Mouse (Mus musculus) A20 (cell line): ENCODE results near the gene Gm973.

Experiments
- DNase-seq: peaks from one replicate; pipeline ENCODE4 v3.0.0-alpha.2; 2011; ENCODE audit warnings: low read depth, low spot score

The Gm973 gene

DNA sequence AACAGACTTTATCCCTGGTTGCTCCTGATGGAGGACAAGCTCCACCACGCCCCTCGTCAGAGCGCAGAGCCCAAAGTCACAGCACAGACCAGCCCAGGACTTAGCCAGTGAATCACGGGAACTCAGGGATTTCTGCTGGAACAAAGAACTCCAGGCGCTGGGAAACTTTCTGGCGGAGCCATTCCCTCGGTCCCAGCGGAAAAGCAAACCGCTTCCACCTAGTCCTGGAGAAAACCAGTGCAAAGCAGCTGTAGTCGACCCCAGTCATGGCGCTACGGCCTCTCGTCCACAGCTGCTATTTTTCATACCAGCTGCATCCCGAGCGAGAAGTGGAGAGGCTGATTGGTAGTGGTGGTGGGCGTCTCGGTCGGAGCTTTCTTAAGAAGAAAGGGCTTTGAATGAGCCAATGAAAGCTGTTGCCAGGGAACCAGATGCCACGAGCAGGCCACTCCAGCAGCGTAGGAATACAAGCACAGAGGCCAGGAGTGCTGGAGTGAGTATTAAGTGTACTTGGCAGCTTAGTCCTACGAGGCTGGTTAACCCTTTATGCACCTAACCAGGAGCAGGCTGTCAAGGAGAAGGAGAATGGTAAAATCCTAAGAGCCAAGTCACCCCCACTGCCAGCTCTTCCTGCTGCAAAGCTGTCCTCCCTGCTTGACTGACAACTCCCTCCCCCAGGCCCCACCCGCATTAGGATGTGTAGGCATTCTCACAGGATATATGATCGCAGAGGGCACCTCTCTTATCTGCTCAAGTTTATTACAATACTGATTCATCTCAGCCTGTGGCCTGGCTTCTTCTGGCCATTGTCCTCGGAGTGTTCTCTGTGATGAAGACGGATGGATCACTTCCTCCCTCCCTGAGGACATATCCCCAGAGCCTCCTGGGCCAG lies at the start of gene Gm973:
Gene Gm973, plus strand, starts transcription at position 239 of the 892 bp plus-strand sequence.
- DNase-seq = no peak

DNA sequence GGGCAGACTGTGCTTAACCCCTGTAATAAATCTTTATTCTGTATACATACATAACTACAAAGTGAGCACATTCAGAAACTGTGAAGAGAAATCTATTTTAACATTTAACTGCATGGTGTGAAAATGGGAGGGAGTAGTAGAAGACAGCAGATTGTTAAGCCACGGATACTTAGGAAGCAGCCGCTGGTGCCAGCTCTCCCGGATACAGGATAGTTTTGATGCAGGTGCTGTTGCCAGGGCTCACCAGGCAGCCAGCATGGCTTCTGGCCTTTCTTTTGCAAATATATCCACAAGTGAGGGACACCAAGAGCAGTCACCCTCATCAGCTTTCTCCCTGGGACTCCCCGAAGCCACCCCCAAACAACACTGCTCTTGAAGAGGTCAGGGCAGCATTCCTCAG lies 46.9 kb upstream of the Gm973 start:
- no peak for DNase-seq

DNA sequence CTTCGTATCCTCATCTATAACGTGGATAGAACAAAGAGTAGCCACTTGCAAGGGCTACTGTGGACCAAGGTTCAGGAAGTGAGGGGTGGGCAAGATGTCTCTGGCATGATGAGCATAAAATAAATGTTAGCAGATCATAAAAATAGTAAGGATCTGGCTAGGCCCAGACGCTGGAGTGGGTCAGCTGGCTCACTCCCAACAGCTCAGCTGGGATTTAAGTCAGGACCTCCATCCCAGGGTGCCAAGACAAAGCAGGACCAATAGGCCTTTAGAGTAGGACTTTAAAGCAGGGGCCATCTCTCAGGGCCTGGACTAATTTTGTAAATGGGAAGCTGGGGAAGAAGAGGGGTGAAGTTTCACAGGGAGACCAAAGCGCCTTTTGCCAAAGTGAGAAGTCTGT lies 45.3 kb upstream of the Gm973 start:
- no peak for DNase-seq

DNA sequence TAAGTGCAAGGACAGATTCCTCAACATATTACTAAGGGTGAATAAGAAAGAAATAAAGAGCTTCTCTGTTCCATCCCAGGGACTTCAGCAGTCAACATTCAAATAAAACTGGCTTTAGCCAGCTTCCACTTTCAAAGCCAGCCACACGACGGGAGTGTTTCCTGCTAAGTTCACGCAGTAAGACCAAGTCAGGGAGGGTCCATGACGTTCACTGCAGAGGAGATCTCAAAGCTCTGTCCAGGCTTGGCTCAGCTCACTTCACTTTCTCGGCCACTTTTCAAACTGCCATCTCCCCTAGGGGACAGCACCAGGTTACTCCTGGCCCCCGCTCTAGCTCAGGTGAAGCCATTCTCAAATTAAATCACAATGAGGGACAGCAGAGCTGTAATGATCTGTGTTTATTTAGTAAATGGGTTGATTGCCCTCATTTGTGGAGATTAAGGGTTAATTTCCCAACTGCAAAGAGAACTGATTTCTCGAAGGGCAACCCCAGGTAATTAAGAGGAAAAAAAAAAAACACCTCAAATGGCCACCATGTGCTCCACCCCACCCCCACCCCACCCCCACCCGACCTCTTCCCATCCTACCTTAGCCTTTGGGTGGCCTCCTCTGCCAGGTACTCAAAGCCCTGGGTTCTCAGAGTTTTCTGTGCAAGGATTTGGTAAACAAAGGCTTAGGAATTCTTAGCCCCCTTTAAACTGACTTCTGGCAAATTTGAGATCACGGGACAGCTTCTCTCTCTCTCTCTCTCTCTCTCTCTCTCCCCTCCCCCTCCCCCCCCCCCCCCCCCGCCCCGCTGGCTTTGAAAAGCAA lies 43.5 kb upstream of the Gm973 start:
- no peak for DNase-seq

DNA sequence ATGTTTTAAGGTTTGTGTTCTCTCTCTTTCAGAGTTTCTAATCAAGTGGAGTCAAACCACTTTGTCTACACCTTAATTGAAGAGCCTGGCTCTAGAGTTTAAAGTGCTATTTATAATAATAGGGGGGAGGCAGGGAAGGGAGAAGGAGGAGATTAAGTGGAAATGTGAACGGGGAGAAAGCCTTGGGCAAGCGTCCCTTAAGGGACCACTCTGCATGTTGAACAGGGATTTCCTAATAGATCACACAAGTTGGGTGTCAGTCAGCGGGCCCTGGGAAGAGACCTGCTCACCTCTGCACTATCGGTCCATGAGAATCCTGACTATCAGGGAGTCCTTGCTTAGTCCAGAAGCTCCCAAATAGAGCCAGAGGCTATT lies 42.9 kb upstream of the Gm973 start:
- no peak for DNase-seq

DNA sequence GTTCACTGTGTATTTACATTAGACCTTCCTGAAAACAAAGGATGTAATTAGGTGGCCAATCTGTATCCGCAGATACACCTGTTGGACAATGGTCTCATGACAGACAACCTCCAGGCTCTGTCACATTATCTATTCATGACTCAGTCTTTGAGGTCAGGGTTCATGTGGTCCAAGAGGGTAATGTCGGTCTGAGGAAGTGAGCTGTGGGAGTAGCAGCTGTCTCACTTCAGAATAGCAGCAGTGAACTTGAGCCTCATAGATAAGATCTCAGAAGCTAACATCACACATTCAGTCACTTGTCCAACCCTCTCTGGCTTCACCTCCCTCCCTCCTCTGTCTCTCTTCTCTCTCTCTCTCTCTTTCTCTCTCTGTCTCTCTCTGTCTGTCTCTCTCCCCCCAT lies 40.4 kb upstream of the Gm973 start:
- peak; percentile 48 for DNase-seq

DNA sequence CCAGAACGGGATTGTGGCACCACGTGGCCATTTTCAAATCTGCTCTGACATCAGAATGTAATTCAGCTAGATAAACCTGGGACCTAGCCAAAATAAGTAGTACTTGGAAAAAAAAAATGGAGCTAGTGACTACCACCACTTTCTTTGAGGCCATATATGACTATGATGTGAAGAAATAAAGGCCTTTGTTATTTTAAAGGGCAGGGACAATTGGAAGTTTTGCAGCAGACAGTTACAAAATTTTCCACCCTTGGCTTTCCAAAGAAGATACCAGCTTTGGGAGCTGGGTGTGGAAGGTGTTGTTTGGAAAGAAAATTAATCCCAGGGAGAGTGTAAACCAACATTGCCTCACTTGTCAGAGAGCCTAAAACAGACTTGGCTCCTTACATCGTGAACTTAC lies 37.2 kb upstream of the Gm973 start:
- DNase-seq = no peak

DNA sequence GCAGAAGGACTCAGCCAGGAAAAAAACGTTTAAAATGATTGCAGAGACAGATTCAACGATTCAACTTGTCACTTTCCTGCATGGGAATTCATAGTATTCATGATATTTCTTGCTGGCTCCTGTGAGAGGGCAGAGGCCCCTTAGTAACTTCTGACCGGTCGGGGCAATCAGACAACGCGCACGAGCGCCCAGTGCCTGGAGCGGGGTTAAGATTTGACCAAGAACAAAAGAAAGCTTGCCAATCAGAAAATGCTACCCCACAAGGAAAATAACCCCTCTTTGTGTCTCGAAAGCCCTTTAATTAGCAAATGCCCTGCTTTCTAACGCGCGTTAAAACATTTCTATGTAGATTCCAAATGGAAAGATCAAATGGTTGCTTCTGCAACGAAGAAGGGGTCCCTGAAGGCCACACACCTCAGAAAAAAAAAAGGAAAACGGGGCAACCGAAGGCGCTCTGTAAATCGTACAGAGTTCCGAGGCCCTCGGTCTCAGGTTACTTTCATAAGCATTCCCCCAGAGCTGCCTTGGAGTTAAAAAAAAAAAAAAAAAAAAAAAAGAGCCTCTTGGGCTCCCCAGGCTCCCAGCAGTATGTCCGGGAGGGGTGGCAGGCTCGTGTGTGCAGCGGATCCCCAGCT lies 35.1 kb upstream of the Gm973 start:
- no peak for DNase-seq

DNA sequence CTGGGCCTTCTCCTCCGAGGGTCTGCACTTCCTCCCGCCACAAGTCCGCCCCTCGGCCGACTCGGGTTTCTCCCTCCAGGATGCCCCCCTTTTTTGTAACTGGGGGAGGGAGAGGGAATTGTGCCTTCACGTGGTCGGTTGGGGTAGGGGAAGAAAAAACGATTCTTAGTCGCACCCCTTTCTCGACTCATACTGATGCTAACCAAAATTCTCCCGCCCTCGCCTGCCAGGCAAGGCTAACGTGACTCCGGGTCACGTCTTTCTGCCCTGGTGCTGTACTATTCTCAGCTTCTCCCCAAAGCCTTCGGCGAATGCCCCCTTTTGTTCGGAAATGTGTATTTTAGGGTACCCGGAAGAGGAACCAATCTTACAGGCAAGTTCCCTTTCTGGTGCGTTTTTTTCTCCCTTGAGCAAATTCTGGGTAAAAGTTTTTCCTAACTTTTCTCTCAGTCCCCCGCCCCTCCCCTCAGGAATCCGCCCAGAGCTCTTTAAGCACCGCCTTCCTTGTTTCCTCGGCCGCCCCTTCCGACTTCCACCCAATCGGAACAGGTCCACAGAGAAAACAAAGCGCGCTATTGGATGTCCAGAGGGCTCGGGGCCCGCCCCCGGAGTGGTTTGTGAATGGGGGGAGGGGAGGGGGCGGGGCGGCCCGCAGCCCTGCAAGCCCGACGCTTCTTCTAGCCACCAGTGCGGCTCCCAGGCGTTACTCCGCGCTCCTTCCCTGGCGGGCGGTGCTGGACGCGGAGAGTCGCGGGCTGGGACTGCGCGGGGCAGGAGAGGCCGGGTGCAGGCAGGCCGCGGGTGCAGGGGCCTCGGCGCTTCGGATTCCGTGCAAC lies 34.4 kb upstream of the Gm973 start:
- DNase-seq = peak; percentile 96

DNA sequence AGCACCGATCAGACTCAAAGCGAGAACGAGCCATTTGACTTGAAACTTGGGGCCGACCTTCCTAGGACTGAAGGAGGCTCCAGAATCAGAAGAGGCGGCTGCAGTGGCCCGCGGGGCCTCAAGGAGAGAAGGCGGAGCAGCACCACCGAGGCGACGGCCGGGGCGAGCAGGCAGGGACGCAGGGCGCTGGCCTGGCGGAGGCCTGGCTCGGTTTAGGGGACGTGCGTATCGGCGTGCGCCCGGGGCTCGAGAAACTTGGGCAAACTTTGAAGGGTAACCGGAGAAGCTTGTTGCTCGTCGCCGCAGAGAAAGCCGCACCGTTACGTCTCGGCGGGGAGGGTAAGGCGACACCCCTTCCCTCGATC lies 33.8 kb upstream of the Gm973 start, which contains the start of gene Fzd7:
Gene Fzd7, plus strand, starts transcription at position 94 of the 365 bp plus-strand sequence.
- no peak for DNase-seq

DNA sequence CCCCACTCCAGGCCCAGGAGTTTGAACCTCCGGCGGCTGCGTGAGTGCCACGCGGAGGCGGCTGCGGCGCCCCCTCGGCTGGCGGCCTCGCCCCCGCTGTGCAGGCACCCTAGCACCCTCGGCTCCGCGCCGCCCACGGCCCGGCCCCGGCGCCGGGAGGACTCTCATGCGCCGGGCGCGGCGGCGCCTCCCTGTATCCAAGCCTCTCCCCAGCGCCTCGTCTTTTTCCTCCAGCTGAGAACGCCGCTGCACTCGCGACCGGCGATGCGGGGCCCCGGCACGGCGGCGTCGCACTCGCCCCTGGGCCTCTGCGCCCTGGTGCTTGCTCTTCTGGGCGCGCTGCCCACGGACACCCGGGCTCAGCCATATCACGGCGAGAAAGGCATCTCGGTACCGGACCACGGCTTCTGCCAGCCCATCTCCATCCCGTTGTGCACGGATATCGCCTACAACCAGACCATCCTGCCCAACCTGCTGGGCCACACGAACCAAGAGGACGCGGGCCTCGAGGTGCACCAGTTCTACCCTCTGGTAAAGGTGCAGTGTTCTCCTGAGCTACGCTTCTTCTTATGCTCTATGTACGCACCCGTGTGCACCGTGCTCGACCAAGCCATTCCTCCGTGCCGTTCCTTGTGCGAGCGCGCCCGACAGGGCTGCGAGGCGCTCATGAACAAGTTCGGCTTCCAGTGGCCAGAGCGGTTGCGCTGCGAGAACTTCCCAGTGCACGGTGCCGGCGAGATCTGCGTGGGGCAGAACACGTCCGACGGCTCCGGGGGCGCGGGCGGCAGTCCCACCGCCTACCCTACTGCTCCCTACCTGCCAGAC lies 33.2 kb upstream of the Gm973 start:
- DNase-seq = no peak

DNA sequence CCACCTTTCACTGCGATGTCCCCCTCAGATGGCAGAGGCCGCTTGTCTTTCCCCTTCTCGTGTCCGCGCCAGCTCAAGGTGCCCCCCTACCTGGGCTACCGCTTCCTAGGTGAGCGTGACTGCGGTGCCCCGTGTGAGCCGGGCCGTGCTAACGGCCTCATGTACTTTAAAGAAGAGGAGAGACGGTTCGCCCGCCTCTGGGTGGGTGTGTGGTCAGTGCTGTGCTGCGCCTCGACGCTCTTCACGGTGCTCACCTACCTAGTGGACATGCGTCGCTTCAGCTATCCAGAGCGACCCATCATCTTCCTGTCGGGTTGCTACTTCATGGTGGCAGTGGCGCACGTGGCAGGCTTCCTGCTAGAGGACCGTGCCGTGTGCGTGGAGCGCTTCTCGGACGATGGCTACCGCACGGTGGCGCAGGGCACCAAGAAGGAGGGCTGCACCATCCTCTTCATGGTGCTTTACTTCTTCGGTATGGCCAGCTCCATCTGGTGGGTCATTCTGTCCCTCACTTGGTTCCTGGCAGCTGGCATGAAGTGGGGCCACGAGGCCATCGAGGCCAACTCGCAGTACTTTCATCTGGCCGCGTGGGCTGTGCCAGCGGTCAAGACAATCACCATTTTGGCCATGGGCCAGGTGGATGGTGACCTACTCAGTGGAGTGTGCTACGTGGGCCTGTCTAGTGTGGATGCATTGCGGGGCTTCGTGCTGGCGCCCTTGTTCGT lies 32.4 kb upstream of the Gm973 start:
- DNase-seq = no peak

DNA sequence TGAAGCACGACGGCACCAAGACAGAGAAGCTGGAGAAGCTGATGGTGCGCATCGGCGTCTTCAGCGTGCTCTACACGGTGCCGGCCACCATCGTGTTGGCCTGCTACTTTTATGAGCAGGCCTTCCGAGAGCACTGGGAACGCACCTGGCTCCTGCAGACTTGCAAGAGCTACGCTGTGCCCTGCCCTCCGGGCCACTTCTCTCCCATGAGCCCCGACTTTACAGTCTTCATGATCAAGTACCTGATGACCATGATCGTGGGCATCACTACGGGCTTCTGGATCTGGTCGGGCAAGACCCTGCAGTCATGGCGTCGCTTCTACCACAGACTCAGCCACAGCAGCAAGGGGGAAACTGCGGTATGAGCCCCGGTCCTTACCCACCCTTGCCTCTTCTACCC lies 31.8 kb upstream of the Gm973 start:
- DNase-seq = no peak

DNA sequence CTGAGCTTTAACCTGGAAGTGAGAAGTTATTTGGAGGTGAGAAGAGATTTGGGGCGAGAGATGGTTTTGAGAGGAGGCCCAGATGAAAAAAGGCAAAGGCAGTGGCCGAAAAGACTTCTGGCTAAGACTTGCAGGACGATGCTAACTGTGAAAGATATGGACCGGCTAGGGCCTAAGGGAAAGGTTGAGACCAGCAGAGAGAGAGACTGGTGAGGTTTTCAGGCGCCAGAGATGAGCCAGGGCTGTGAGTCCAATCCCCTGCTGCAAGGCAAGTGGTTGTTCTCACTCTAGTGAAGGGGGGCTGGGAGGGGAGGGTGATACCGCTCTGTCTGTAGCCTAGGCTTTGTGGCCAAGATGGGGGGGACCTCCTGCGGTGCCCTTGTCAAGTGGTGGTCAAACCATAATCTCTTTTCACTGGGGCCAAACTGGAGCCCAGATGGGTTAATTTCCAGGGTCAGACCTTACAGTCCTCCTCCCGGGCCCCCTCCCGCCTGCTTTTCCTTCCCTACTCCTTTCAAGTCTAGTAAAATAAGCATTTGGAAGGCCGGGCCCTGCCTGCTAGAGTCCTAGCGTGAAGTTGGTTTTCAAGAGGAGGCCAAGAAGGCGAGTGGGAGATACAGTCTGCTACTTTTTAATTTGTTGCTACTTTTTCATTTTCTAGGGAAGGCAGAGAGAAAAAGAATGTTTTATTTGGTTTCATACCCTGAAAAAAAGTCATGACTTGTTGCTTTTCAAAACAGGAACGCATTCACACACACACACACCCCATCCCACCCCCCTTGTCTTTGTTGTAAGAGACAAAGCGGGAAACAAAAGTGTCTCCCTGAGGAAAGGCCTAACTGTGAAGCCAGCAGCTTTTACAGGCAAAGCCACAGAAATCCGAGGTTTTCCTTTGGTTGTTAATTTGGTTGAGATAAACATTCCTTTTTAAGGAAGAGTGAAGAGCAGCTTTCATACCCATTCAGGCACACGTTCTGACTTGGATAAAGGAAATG lies 31.0 kb upstream of the Gm973 start:
- DNase-seq = no peak

DNA sequence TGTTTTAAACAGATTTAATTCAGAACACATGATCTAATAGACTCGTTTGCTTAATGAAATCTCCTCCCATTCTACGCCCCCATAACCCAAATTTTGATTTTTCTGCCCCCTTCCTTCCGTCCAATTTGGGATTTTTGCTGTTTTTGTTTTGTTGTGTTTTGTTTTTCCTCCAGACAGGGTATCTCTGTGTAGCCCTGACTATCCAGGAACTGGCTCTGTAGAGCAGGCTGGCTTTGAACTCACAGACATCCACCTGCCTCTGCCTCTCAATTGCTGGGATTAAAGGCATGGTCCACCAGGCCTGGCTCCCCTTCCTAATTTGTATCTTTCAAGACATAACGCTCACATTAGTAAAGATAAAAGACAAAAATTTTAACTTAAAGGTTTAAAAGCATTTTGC lies 30.3 kb upstream of the Gm973 start:
- no peak for DNase-seq

DNA sequence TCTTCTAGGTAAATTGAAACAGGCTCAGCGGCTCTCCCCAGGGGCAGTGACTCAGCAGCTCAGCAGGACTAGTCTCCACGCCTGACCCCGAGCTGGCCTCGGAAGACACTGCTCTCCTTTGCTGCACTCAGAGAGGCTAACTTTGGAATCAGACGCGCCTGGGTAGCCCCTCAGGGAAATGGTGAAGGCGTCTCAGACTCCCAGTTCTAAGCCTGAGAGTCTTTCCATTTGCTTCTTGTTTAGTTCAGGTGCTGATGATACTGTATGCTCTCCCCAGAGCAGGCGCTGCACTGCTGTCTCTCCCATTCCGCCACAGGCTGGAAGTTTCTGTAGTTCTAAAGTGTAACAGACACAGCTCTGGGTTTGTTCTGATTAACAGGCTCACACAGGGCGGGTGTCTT lies 28.4 kb upstream of the Gm973 start:
- no peak for DNase-seq

DNA sequence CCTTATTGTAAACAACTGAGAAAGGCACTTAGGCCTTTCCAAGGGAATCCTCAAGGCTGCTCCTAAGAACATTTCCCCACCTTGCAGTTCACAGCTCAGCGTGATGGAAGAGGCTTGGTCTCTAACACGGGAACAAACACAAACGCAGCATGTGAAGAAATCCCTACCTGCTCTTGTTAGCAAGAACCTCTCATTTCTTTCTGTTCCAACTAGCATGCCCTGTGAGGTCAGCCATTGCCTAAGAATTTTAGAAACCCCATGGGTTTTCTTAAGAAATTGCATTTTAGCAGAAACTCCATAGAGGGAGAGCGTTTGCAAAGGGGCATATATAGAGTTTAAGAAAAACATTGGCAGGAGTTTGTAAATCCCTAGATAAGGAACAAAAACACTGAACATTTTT lies 27.6 kb upstream of the Gm973 start:
- no peak for DNase-seq

DNA sequence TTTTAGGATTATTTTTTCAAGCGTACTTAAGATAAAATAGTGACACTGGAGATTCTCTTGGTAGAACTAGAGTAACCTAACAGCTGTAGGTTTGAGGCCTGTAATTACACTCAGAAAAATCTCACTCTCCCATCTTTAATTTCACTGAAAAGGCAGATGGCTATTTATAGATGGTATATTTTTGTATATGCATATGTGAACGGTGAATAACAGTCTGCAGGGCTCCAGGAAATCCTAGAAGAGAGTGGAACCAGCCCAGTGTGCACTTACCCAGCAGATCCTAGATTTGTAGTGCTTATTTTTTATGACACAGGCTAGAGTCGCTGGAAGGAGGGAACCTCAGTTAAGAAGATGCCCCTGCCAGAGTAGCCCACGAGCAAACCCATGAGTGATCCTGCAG lies 27.1 kb upstream of the Gm973 start:
- DNase-seq = no peak

DNA sequence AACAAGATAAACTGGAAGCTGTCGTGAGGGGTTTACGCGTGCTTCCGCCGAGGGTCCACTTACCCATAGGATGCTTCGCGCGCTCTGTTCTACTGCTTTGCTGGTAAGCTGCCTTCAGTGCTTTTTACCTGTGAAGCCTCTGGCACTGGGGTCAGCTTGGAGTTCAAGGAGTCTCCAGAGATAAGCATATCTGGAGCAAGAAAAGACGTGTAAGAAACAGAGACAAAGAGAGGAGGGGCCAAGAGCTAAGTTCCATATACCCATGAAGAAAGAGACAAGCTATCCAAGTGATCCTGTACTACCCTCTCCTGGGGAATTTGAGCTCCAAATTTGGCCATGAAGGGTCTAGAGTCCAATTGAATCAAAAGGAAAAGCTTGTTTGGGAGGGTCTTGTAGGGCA lies 24.5 kb upstream of the Gm973 start:
- no peak for DNase-seq
